Mouse (Mus musculus) heart, adult 2 months (tissue): ENCODE measurements around the gene Elfn1.

Source experiments
- CTCF ChIP-seq: fragments of 200-600 bp; IDR thresholded peaks from 2 replicates; pipeline ENCODE4 v1.8.1; 2022; ENCODE audit warnings: antibody characterized with exemption, mild to moderate bottlenecking, moderate library complexity
- EP300 ChIP-seq: fragments of 200-500 bp; IDR thresholded peaks from 2 replicates; pipeline ENCODE4 v1.6.1; 2011; ENCODE audit warnings: low read depth, low read length, control low read depth; ENCODE audit not compliant: insufficient read depth
- POLR2A ChIP-seq: fragments of 200-500 bp; IDR thresholded peaks from 2 replicates; pipeline ENCODE4 v1.6.1; 2011; ENCODE audit warnings: mild to moderate bottlenecking, low read depth, low read length, control low read depth; ENCODE audit not compliant: insufficient read depth

DNA sequence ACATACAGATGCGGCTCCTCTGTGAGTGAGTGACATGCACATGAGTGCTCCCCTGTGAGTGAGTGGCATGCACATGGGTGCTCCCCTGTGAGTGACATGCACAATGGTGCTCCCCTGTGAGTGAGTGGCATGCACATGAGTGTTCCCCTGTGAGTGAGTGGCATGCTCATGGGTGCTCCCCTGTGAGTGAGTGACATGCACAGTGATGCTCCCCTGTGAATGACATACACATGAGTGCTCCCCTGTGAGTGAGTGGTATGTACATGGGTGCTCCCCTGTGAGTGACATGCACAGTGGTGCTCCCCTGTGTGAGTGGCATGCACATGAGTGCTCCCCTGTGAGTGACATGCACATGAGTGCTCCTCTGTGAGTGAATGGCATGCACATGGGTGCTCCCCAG is 74.2 kb downstream of the Elfn1 start:
- TF ChIP-seq CTCF (no peak), POLR2A (no peak), EP300 (no peak)
